Mouse (Mus musculus): ENCODE measurements around the gene Fam160a1. TPM values are rescaled to one million over a fixed set of nuclear protein-coding genes. Genes with fewer than 3 reads are reported as not detected.
A peak's percentile ranks its signal among the peaks of the same experiment; 100 is the strongest.

Fam160a1 gene
- total RNA-seq, 2 experiments from 2014 or later, result 6.1 to 9.4 TPM

- DNase-seq, result no peak
These were observed 183.4 kb downstream of the Fam160a1 start for GRCm38 (mm10) chr3:85633733-85634132.

- no peak for DNase-seq
These were observed 187.1 kb downstream of the Fam160a1 start for GRCm38 (mm10) chr3:85629895-85630510.

DNA sequence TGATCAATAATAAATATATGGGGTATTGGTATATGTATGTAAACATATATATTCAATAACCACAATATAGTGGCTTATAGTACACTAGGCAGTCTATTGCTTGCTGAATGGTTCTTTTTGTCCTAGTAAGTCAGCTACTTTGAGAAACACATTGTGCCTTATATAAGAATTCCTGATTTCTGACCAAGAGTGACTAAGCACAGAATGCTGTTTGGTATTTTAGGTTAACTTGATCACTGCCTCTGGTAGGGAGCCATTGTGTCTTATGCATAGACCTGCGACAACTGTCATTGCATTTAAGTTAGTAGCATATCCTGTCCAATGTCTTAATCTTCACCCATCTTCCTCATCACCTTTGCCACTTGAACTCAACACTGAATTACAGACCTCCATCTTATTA lies 197.3 kb downstream of the Fam160a1 start:
- no peak for DNase-seq

DNA sequence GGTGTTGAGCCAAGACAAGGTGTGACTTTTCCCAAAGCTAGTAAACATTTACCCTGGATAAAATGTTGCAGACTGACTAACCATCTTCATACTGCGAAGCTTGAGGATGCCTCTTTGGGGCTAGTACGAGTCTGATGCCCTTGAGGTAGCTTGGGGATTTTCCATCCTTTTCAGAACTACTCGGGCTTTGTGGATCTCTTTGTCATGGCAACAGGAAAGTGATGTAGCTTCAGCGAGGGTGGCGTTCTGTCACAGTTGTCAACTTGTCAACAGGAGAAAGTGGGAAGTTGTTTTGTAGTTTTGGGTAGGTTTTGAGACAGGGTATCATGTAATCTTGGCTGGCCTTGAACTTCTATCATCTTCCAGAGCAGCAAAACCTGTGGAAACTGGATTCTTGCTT lies 197.7 kb downstream of the Fam160a1 start:
- no peak for DNase-seq

- DNase-seq, result peak; percentile 13
These were observed 198.2 kb downstream of the Fam160a1 start for GRCm38 (mm10) chr3:85618885-85619284.

DNA sequence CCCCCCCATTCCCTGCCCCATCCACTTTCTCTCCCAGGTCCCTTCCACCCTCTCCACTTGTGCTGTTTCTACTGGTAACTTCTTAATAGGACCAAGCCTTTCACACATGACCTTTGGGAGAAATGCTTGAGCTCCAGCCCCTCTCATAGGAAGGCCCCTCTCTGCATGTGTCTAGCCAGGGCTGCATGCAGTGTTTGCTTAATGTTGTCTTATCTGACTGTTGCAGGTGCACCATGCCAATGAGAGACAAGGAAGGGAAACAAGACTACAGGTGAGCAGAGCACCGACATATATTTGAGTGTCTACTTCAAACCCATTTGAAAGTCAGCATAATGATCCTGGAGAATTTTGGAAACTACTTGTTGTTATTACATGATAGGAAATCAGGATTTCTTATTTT lies 200.7 kb downstream of the Fam160a1 start:
- DNase-seq, result no peak

Other genes with a start within 250 kb of the Fam160a1 start
- 10 to 100 TPM; 38.4 to 43.7 TPM for gene Gatb, start 243.2 kb downstream of the Fam160a1 start, total RNA-seq (2021)
- gene Glt28d2, start 70.2 kb upstream of the Fam160a1 start, total RNA-seq (2021), result 1 to 10 TPM; 1.4 to 2.5 TPM
- 1 to 10 TPM; 3.9 to 6.6 TPM for gene Gm37240, start 70.2 kb upstream of the Fam160a1 start, total RNA-seq (2021)
- 10 to 100 TPM; 26.2 to 28.9 TPM for gene Sh3d19, start 153.8 kb upstream of the Fam160a1 start, total RNA-seq (2021)
- not detected for gene Prss48, start 185.2 kb upstream of the Fam160a1 start, total RNA-seq (2021)

Data from adrenal gland, postnatal 10 days (tissue).